Mouse (Mus musculus) kidney, adult 2 months (tissue): ENCODE measurements around the gene Lrguk. TPM values are rescaled to one million over a fixed set of nuclear protein-coding genes. Genes with fewer than 3 reads are reported as not detected.

Experiments used
- DNase-seq: peaks from one replicate; pipeline ENCODE4 v3.0.0; 2021
- H3K27ac ChIP-seq: fragments of 200-500 bp; 2 replicates; pipeline ENCODE4 v1.5.1; 2012; ENCODE audit warnings: low read depth, low read length, control low read depth, inconsistent platforms; ENCODE audit not compliant: insufficient read depth
- H3K27me3 ChIP-seq: fragments of 200-500 bp; replicated peaks from 2 replicates; pipeline ENCODE4 v1.6.1; 2012; ENCODE audit warnings: mild to moderate bottlenecking, moderate library complexity, low read length, inconsistent platforms; ENCODE audit not compliant: control insufficient read depth, insufficient read depth
- H3K36me3 ChIP-seq: fragments of 200-500 bp; 2 replicates; pipeline ENCODE4 v1.6.1; 2012; ENCODE audit warnings: mild to moderate bottlenecking, moderate library complexity, low read length, inconsistent platforms; ENCODE audit not compliant: control insufficient read depth, insufficient read depth
- H3K4me1 ChIP-seq: fragments of 200-500 bp; 2 replicates; pipeline ENCODE4 v1.6.1; 2011; ENCODE audit warnings: low read length; ENCODE audit not compliant: control insufficient read depth, insufficient read depth
- H3K4me3 ChIP-seq: fragments of 200-500 bp; 2 replicates; pipeline ENCODE4 v1.5.1; 2011; ENCODE audit warnings: mild to moderate bottlenecking, low read depth, low read length, control low read depth; ENCODE audit not compliant: insufficient read depth
- CTCF ChIP-seq: fragments of 200-500 bp; conservative IDR thresholded peaks from 2 replicates; pipeline ENCODE4 v1.5.1; 2011; ENCODE audit warnings: low read depth, mild to moderate bottlenecking, control low read depth, low read length, moderate library complexity, mixed read lengths; ENCODE audit not compliant: insufficient read depth, insufficient read length
- POLR2A ChIP-seq: fragments of 200-500 bp; IDR thresholded peaks from one replicate; pipeline ENCODE4 v1.6.1; 2011; ENCODE audit warnings: low read depth, low read length, control low read depth
- WGBS: fragments of 180-500 bp; shearing (Covaris S2); methylation state at CpG from one replicate; pipeline ENCODE4 v1.1.7; 2018; 5-methylcytosine and 5-hydroxymethylcytosine counted together
- polyA plus RNA-seq: library from polyadenylated mRNA; depleted of rRNA; stranded (reverse); fragments of >200 nt; gene quantifications from 2 replicates; pipeline ENCODE4 v1.2.3, GENCODE M21; 2012

Lrguk gene
- polyA plus RNA-seq, 1 experiment: 0.27 TPM

GRCm38 (mm10) chr6:34000644-34001043 is 28.6 kb upstream of the Lrguk start:
- no peaks in the 10 kb centered on the region for H3K4me1 ChIP-seq
- no peak overlapping the region for H3K4me3 ChIP-seq
- 86% methylated on average over 7 of the region's 7 CpGs for WGBS
- no peak overlapping the region for H3K27ac ChIP-seq
- H3K27me3 ChIP-seq: no peaks in the 10 kb centered on the region
- no peak for DNase-seq
- H3K36me3 ChIP-seq: no peaks in the 10 kb centered on the region
- TF ChIP-seq CTCF (no peak), POLR2A (no peak)

- no peaks in the 10 kb centered on the region for H3K36me3 ChIP-seq
- no peak overlapping the region for H3K27ac ChIP-seq
- WGBS: 27% methylated on average over 1 of the region's 1 CpGs
- no peaks in the 10 kb centered on the region for H3K27me3 ChIP-seq
- DNase-seq: no peak
- no peak overlapping the region for H3K4me3 ChIP-seq
- no peaks in the 10 kb centered on the region for H3K4me1 ChIP-seq
- TF ChIP-seq POLR2A: no peak
- no peak for TF ChIP-seq CTCF
Observed at GRCm38 (mm10) chr6:34003033-34003432, 26.2 kb upstream of the Lrguk start.

- Histone ChIP-seq H3K36me3 (no peaks in the 10 kb centered on the region), H3K4me3 (no peak overlapping the region), H3K27ac (no peak overlapping the region), H3K4me1 (no peaks in the 10 kb centered on the region), H3K27me3 (no peaks in the 10 kb centered on the region)
- DNase-seq: no peak
- TF ChIP-seq CTCF (no peak), POLR2A (no peak)
- WGBS: 69% methylated on average over 6 of the region's 6 CpGs
Observed at GRCm38 (mm10) chr6:34013469-34013868, 15.8 kb upstream of the Lrguk start.

GRCm38 (mm10) chr6:34029746-34030027 is 439 bp downstream of the Lrguk start:
- H3K36me3 ChIP-seq: no peaks in the 10 kb centered on the region
- DNase-seq: no peak

GRCm38 (mm10) chr6:34034096-34034495 is 4.8 kb downstream of the Lrguk start:
- TF ChIP-seq CTCF (no peak), POLR2A (no peak)
- 60% methylated on average over 3 of the region's 3 CpGs for WGBS
- Histone ChIP-seq H3K36me3 (no peaks in the 10 kb centered on the region), H3K4me3 (no peak overlapping the region), H3K4me1 (no peaks in the 10 kb centered on the region), H3K27me3 (no peaks in the 10 kb centered on the region), H3K27ac (no peak overlapping the region)
- DNase-seq: no peak

More at GRCm38 (mm10) chr6:34029746-34030027, 439 bp downstream of the Lrguk start:
- Histone ChIP-seq H3K27me3 (no peaks in the 10 kb centered on the region), H3K4me3 (peak overlapping the region; percentile 75), H3K27ac (no peak overlapping the region), H3K4me1 (no peaks in the 10 kb centered on the region; the same call in 1 of the 2 replicates)
- WGBS: 2% methylated on average over 4 of the region's 4 CpGs
- TF ChIP-seq CTCF (no peak), POLR2A (no peak)

GRCm38 (mm10) chr6:34034577-34035461 is 5.6 kb downstream of the Lrguk start:
- H3K4me3 ChIP-seq: no peak overlapping the region
- no peaks in the 10 kb centered on the region for H3K27me3 ChIP-seq
- 43% methylated on average over 15 of the region's 15 CpGs for WGBS
- no peaks in the 10 kb centered on the region for H3K4me1 ChIP-seq
- no peaks in the 10 kb centered on the region for H3K36me3 ChIP-seq
- H3K27ac ChIP-seq: no peak overlapping the region
- DNase-seq: peak; percentile 19
- no peak for TF ChIP-seq CTCF
- no peak for TF ChIP-seq POLR2A

GRCm38 (mm10) chr6:34040624-34041235 is 11.5 kb downstream of the Lrguk start:
- Histone ChIP-seq H3K4me1 (no peaks in the 10 kb centered on the region), H3K27me3 (no peaks in the 10 kb centered on the region), H3K27ac (no peak overlapping the region), H3K4me3 (no peak overlapping the region), H3K36me3 (no peaks in the 10 kb centered on the region)
- TF ChIP-seq POLR2A (no peak), CTCF (peak; percentile 97)
- DNase-seq: peak; percentile 81
- 44% methylated on average over 12 of the region's 12 CpGs for WGBS
